Mouse (Mus musculus): ENCODE results near the gene Gm20671.
"Not testable (repeated sequence)": the region's sequence is repeated elsewhere in the genome, so short reads cannot be mapped to it uniquely, and the experiment has no call there.

DNA sequence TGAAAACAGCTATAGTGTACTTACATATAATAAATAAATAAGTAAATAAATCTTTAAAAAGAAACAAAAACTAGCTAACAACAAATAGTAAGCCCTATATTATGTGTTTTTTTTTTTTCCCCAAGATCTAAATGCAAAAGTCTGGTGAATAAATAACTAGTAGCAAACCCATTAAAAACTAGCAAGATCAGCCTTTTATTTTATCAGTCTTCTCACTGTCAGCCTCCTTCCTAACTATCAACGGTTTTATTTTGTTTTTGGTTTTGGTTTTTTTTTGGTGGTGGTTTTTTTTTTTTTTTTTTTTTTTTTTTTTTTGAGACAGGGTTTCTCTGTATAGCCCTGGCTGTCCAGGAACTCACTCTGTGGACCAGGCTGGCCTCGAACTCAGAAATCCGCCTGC lies 22.7 kb upstream of the Gm20671 start:
- TF ChIP-seq CTCF (IDR thresholded peaks at IDR 0.05; ENCODE audit: control insufficient read depth, insufficient read depth, low read length); POLR2A (IDR thresholded peaks at IDR 0.05; ENCODE audit: borderline replicate concordance, control insufficient read depth, low read depth, low read length): not testable (repeated sequence)
